Mouse (Mus musculus): ENCODE measurements around the gene Arhgap6. TPM values are rescaled to one million over a fixed set of nuclear protein-coding genes. Genes with fewer than 3 reads are reported as not detected.

Arhgap6 gene
- polyA plus RNA-seq, 1 experiment from 2014 or later: 2.0 TPM

DNA sequence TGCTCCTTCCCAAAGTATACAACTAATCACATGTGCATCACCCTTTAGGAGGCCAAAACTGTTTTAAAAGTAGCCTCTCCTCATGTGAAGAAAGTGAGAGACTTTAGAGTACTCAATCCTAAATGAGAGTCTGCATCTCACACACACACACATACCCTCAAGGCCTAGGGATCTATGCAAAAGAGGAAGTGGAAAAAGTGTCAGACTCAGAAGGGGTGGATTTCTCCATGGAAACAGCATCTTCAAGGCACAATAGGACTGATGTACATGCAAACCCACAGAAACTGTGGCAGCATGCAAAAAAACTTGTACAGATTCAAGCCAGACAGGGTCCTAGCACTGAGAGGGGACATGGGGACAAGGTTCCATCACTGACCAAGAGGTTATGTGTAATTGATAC lies 53.2 kb downstream of the Arhgap6 start:
- Histone ChIP-seq H3K36me3 (ENCODE audit: control insufficient read depth, insufficient read depth) (no peaks in the 10 kb centered on the region), H3K27ac (ENCODE audit: low read length) (no peak overlapping the region), H3K4me3 (ENCODE audit: low read depth, low read length) (no peak overlapping the region), H3K9ac (ENCODE audit: low read depth, low read length) (no peak overlapping the region), H3K4me2 (ENCODE audit: low read depth, low read length) (no peak overlapping the region), H3K27me3 (ENCODE audit: control insufficient read depth, insufficient read depth, low read depth, low read length) (no peaks in the 10 kb centered on the region), H3K4me1 (ENCODE audit: control insufficient read depth, low read depth, low read length) (no peaks in the 10 kb centered on the region), H3K9me3 (replicated peaks; ENCODE audit: control insufficient read depth, low read length) (no peaks in the 10 kb centered on the region)
- no peak for ATAC-seq (ENCODE audit: low read depth)

- no peak for ATAC-seq (ENCODE audit: low read depth)
- Histone ChIP-seq H3K27ac (ENCODE audit: low read length) (no peak overlapping the region), H3K4me2 (ENCODE audit: low read depth, low read length) (no peak overlapping the region), H3K27me3 (ENCODE audit: control insufficient read depth, insufficient read depth, low read depth, low read length) (no peaks in the 10 kb centered on the region), H3K4me1 (ENCODE audit: control insufficient read depth, low read depth, low read length) (no peaks in the 10 kb centered on the region), H3K9me3 (replicated peaks; ENCODE audit: control insufficient read depth, low read length) (no peaks in the 10 kb centered on the region), H3K9ac (ENCODE audit: low read depth, low read length) (no peak overlapping the region), H3K4me3 (ENCODE audit: low read depth, low read length) (no peak overlapping the region), H3K36me3 (ENCODE audit: control insufficient read depth, insufficient read depth) (no peaks in the 10 kb centered on the region)
- WGBS (ENCODE audit: insufficient replicate concordance): 12% methylated on average over 1 of the region's 1 CpGs
These were observed 79.8 kb downstream of the Arhgap6 start for GRCm38 (mm10) chrX:168874688-168875087.

- Histone ChIP-seq H3K4me1 (ENCODE audit: control insufficient read depth, low read depth, low read length) (no peaks in the 10 kb centered on the region), H3K36me3 (ENCODE audit: control insufficient read depth, insufficient read depth) (no peaks in the 10 kb centered on the region), H3K4me2 (ENCODE audit: low read depth, low read length) (no peak overlapping the region), H3K9me3 (replicated peaks; ENCODE audit: control insufficient read depth, low read length) (no peaks in the 10 kb centered on the region), H3K9ac (ENCODE audit: low read depth, low read length) (no peak overlapping the region), H3K27me3 (ENCODE audit: control insufficient read depth, insufficient read depth, low read depth, low read length) (no peaks in the 10 kb centered on the region), H3K4me3 (ENCODE audit: low read depth, low read length) (no peak overlapping the region), H3K27ac (ENCODE audit: low read length) (no peak overlapping the region)
- 56% methylated on average over 2 of the region's 2 CpGs for WGBS (ENCODE audit: insufficient replicate concordance)
- no peak for ATAC-seq (ENCODE audit: low read depth)
These were observed 108.7 kb downstream of the Arhgap6 start for GRCm38 (mm10) chrX:168903557-168903956.

DNA sequence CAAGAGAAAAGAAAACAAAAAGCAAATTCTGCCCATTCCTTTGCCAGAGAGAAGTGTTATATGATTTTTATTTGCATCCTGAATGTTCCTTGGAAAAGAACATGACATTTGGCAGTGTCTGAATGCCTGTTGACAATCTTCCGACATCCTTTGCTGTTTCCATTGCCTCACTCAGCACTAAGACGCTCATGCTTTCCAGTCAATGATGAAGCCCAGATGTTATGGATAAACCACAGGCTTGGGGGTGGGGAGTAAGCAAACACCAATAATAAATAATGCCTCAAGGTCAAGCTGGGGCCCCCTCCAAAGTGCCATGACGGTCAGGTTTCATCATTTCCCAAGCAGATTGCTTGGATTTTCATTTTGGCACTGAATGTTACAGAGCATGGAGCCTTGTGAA lies 109.2 kb downstream of the Arhgap6 start:
- 58% methylated on average over 3 of the region's 3 CpGs for WGBS (ENCODE audit: insufficient replicate concordance)
- no peak overlapping the region for H3K9ac ChIP-seq (ENCODE audit: low read depth, low read length)
- H3K27ac ChIP-seq (ENCODE audit: low read length): no peak overlapping the region
- ATAC-seq (ENCODE audit: low read depth): no peak
- H3K27me3 ChIP-seq (ENCODE audit: control insufficient read depth, insufficient read depth, low read depth, low read length): no peaks in the 10 kb centered on the region
- H3K9me3 ChIP-seq (replicated peaks; ENCODE audit: control insufficient read depth, low read length): no peaks in the 10 kb centered on the region
- no peak overlapping the region for H3K4me2 ChIP-seq (ENCODE audit: low read depth, low read length)
- H3K4me3 ChIP-seq (ENCODE audit: low read depth, low read length): no peak overlapping the region
- no peaks in the 10 kb centered on the region for H3K36me3 ChIP-seq (ENCODE audit: control insufficient read depth, insufficient read depth)
- no peaks in the 10 kb centered on the region for H3K4me1 ChIP-seq (ENCODE audit: control insufficient read depth, low read depth, low read length)

DNA sequence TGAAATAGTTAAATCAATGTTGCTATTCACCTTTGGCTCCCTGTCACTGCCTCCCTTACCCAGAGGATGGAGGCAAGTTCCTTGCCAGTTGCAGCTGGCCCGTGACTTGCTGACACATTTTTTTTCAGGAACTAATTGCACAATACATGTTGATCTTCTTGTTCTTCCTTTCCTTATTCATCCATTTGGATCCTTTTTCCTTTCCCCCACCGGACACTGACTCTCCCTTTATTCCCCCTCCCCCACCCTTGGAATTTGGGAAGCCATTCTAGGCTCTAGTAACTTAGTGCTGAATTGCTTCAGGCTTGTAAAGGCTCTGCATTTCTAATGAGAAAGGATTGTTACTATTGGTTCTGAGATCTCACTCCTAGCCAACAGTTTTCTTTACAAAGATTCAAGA lies 112.7 kb downstream of the Arhgap6 start:
- ATAC-seq (ENCODE audit: low read depth): no peak
- H3K36me3 ChIP-seq (ENCODE audit: control insufficient read depth, insufficient read depth): no peaks in the 10 kb centered on the region
- no peaks in the 10 kb centered on the region for H3K4me1 ChIP-seq (ENCODE audit: control insufficient read depth, low read depth, low read length)
- H3K27ac ChIP-seq (ENCODE audit: low read length): no peak overlapping the region
- no peaks in the 10 kb centered on the region for H3K9me3 ChIP-seq (replicated peaks; ENCODE audit: control insufficient read depth, low read length)
- H3K4me3 ChIP-seq (ENCODE audit: low read depth, low read length): no peak overlapping the region
- 41% methylated on average over 2 of the region's 2 CpGs for WGBS (ENCODE audit: insufficient replicate concordance)
- no peak overlapping the region for H3K9ac ChIP-seq (ENCODE audit: low read depth, low read length)
- no peaks in the 10 kb centered on the region for H3K27me3 ChIP-seq (ENCODE audit: control insufficient read depth, insufficient read depth, low read depth, low read length)
- no peak overlapping the region for H3K4me2 ChIP-seq (ENCODE audit: low read depth, low read length)

- Histone ChIP-seq H3K27ac (ENCODE audit: low read length) (no peak overlapping the region), H3K36me3 (ENCODE audit: control insufficient read depth, insufficient read depth) (no peaks in the 10 kb centered on the region), H3K4me3 (ENCODE audit: low read depth, low read length) (no peak overlapping the region), H3K4me2 (ENCODE audit: low read depth, low read length) (no peak overlapping the region), H3K9ac (ENCODE audit: low read depth, low read length) (no peak overlapping the region), H3K27me3 (ENCODE audit: control insufficient read depth, insufficient read depth, low read depth, low read length) (no peaks in the 10 kb centered on the region), H3K4me1 (ENCODE audit: control insufficient read depth, low read depth, low read length) (no peaks in the 10 kb centered on the region), H3K9me3 (replicated peaks; ENCODE audit: control insufficient read depth, low read length) (no peaks in the 10 kb centered on the region)
- no peak for ATAC-seq (ENCODE audit: low read depth)
These were observed 118.6 kb downstream of the Arhgap6 start for GRCm38 (mm10) chrX:168913519-168913918.

GRCm38 (mm10) chrX:168920942-168921341 lies 126.0 kb downstream of the Arhgap6 start:
- Histone ChIP-seq H3K4me3 (ENCODE audit: low read depth, low read length) (no peak overlapping the region), H3K4me1 (ENCODE audit: control insufficient read depth, low read depth, low read length) (no peaks in the 10 kb centered on the region), H3K27me3 (ENCODE audit: control insufficient read depth, insufficient read depth, low read depth, low read length) (no peaks in the 10 kb centered on the region), H3K27ac (ENCODE audit: low read length) (no peak overlapping the region), H3K4me2 (ENCODE audit: low read depth, low read length) (no peak overlapping the region), H3K36me3 (ENCODE audit: control insufficient read depth, insufficient read depth) (no peaks in the 10 kb centered on the region), H3K9ac (ENCODE audit: low read depth, low read length) (no peak overlapping the region), H3K9me3 (replicated peaks; ENCODE audit: control insufficient read depth, low read length) (no peaks in the 10 kb centered on the region)
- no peak for ATAC-seq (ENCODE audit: low read depth)
- 62% methylated on average over 2 of the region's 2 CpGs for WGBS (ENCODE audit: insufficient replicate concordance)

GRCm38 (mm10) chrX:168932420-168932819 lies 137.5 kb downstream of the Arhgap6 start:
- no peaks in the 10 kb centered on the region for H3K4me1 ChIP-seq (ENCODE audit: control insufficient read depth, low read depth, low read length)
- WGBS (ENCODE audit: insufficient replicate concordance): 43% methylated on average over 1 of the region's 1 CpGs
- H3K27me3 ChIP-seq (ENCODE audit: control insufficient read depth, insufficient read depth, low read depth, low read length): no peaks in the 10 kb centered on the region
- no peak for ATAC-seq (ENCODE audit: low read depth)
- H3K9ac ChIP-seq (ENCODE audit: low read depth, low read length): no peak overlapping the region
- no peak overlapping the region for H3K4me3 ChIP-seq (ENCODE audit: low read depth, low read length)
- no peak overlapping the region for H3K4me2 ChIP-seq (ENCODE audit: low read depth, low read length)
- H3K36me3 ChIP-seq (ENCODE audit: control insufficient read depth, insufficient read depth): no peaks in the 10 kb centered on the region
- H3K27ac ChIP-seq (ENCODE audit: low read length): no peak overlapping the region
- no peaks in the 10 kb centered on the region for H3K9me3 ChIP-seq (replicated peaks; ENCODE audit: control insufficient read depth, low read length)

- Histone ChIP-seq H3K27ac (ENCODE audit: low read length) (no peak overlapping the region), H3K4me2 (ENCODE audit: low read depth, low read length) (no peak overlapping the region), H3K27me3 (ENCODE audit: control insufficient read depth, insufficient read depth, low read depth, low read length) (no peaks in the 10 kb centered on the region), H3K4me1 (ENCODE audit: control insufficient read depth, low read depth, low read length) (no peaks in the 10 kb centered on the region), H3K36me3 (ENCODE audit: control insufficient read depth, insufficient read depth) (no peaks in the 10 kb centered on the region), H3K4me3 (ENCODE audit: low read depth, low read length) (no peak overlapping the region), H3K9ac (ENCODE audit: low read depth, low read length) (no peak overlapping the region), H3K9me3 (replicated peaks; ENCODE audit: control insufficient read depth, low read length) (no peaks in the 10 kb centered on the region)
- ATAC-seq (ENCODE audit: low read depth): no peak
- 3% methylated on average over 3 of the region's 3 CpGs for WGBS (ENCODE audit: insufficient replicate concordance)
These were observed 140.5 kb downstream of the Arhgap6 start for GRCm38 (mm10) chrX:168935447-168935846.

DNA sequence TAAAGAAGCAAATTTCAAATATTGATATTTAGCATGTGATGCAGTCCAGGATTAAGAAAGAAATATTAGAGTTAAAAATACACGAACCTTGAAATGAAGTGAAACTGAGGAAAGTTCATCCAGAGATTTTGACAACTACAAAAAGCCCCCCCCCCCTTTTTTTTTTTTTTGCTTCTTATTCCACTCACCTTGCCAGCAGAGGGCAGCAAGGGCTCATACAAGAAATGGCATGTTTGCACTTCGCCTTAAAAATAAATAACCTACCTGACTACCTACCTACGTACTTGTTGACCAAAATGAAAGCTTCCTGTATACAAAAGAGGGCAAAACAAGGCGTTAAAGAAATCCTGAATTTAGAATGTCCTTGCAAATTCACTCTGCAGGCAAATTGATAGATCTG lies 143.0 kb downstream of the Arhgap6 start:
- no peaks in the 10 kb centered on the region for H3K27me3 ChIP-seq (ENCODE audit: control insufficient read depth, insufficient read depth, low read depth, low read length)
- H3K27ac ChIP-seq (ENCODE audit: low read length): no peak overlapping the region
- no peak overlapping the region for H3K4me3 ChIP-seq (ENCODE audit: low read depth, low read length)
- no peak for ATAC-seq (ENCODE audit: low read depth)
- H3K4me1 ChIP-seq (ENCODE audit: control insufficient read depth, low read depth, low read length): no peaks in the 10 kb centered on the region
- H3K9me3 ChIP-seq (replicated peaks; ENCODE audit: control insufficient read depth, low read length): no peaks in the 10 kb centered on the region
- H3K4me2 ChIP-seq (ENCODE audit: low read depth, low read length): no peak overlapping the region
- H3K36me3 ChIP-seq (ENCODE audit: control insufficient read depth, insufficient read depth): no peaks in the 10 kb centered on the region
- H3K9ac ChIP-seq (ENCODE audit: low read depth, low read length): no peak overlapping the region
- WGBS (ENCODE audit: insufficient replicate concordance): 34% methylated on average over 4 of the region's 4 CpGs

Data from liver, embryonic 16.5 days (tissue).